Mouse (Mus musculus): Measurements from ENCODE around the gene Tm7sf2. TPM values are rescaled to one million over a fixed set of nuclear protein-coding genes. Genes with fewer than 3 reads are reported as not detected.

Tm7sf2 gene
- 74.1 and 93.2 TPM in 2 replicates for polyA plus RNA-seq (2012; rRNA removed)

GRCm38 (mm10) chr19:6067724-6068415, at the start of gene Tm7sf2:
TSS of gene Tm7sf2 (minus strand) at chr19:6068373.

GRCm38 (mm10) chr19:6105586-6105985, 37.4 kb upstream of the Tm7sf2 start, which contains the start of gene Naaladl1:
TSS of gene Naaladl1 (plus strand) at chr19:6105782.

DNA sequence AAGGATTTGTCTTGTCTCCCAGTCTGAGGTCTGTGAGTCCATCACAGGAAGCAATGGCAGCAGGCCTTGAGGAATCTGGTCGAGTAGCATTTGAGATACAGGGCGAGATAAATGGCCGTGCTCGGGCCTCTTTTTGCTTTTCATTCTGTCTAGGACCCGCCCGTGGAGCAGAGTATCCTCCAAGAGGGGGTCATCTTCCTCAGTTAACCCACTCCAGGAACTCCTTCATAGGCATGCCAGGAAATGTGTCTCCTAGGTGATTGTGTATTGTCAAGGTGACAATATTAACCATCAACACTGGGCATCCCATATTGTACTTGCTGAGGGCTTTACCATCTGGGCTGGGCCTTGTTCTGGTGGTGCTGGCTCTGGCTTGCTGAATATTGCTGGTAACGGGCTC, 25.9 kb upstream of the Tm7sf2 start, which contains the start of gene AC131692.1:
TSS of gene AC131692.1 (plus strand) at position 301 of the 400 bp plus-strand sequence.

DNA sequence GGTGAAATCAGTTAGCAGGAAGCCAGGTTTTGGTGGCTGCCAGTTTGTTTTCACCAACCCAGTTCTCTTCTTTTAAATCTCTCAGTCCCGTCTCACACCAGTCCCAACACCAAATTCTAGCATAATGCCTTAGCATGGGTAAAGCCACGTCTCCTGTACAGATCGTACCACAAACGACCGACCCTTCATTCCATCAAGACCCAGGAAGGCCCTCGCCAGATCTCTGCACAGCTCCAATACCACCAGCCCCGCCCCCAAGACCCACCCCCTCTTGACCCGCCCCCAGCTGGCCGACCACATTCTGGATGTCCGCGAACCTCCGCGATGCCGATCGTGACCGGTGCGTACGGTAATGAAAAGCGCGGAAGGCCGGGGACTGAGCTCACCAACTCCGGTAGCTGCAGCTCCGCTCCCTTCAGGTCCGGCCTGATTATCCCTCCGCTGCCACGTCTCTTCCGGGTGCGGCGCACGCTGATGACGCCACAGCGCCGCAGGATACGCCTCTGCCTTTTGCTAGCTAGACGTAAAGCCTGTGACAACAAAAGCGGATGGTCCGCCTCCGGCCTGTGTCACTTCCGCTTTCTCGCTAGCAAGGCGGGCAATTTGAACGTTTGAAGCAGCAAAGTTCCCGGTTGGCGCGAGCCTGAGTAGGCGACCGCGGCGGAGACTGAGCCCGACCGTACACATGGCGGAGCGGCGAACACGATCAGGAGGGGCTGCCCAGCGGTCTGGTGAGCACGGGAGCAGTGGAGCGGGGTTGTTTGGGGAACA, 16.5 kb upstream of the Tm7sf2 start, which contains the start of the genes Zfpl1 and Cdca5:
TSS of gene Zfpl1 (minus strand) at position 479 of the 771 bp plus-strand sequence.
TSS of gene Cdca5 (plus strand) at position 506 of the 771 bp plus-strand sequence.

GRCm38 (mm10) chr19:6082156-6082555, 14.0 kb upstream of the Tm7sf2 start, which contains the start of gene Gm28374:
TSS of gene Gm28374 (minus strand) at chr19:6082256.

GRCm38 (mm10) chr19:6079983-6080480, 11.9 kb upstream of the Tm7sf2 start, which contains the start of gene Tmem262:
TSS of gene Tmem262 (plus strand) at chr19:6080033.

DNA sequence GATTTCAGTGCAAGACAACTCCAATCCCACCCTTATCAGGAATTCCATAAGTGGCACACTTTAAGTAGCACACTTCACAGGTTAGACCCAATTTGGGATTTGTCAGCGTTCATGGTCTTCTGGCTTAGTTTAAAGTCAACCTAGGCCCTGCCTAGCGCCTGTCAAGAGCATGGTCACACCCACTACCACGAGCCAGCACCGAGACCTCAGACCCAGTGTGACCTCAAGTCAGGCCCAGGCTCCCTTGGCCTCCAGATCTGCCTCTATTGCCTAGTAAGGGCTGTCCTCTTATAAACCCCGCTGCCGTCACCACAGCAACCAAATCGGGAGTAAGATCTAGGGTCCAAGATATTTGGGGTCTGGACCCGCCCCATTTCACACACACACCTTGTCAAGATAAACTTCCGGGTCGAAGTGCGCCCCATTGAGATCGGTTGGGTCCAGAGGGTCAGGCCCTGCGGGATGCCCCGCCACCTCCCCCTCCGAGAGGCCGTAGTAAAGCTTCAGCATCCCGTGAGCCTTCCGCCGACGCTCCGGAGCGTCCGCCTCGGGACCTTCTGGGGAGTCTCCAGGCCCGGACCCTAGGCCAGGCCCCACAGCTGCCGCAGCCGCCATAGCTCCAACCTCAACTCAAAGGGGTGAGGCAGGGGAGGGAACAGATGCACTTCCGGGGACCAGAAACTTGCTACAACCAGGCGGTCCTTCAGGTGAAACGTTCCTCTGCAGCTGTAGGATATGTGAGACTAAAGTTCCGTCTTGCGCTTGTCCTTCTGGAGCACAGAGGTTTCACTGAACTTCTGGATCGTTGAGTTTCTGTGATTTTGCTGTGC, 8.6 kb upstream of the Tm7sf2 start, which contains the start of gene Vps51:
TSS of gene Vps51 (minus strand) at position 668 of the 830 bp plus-strand sequence.

DNA sequence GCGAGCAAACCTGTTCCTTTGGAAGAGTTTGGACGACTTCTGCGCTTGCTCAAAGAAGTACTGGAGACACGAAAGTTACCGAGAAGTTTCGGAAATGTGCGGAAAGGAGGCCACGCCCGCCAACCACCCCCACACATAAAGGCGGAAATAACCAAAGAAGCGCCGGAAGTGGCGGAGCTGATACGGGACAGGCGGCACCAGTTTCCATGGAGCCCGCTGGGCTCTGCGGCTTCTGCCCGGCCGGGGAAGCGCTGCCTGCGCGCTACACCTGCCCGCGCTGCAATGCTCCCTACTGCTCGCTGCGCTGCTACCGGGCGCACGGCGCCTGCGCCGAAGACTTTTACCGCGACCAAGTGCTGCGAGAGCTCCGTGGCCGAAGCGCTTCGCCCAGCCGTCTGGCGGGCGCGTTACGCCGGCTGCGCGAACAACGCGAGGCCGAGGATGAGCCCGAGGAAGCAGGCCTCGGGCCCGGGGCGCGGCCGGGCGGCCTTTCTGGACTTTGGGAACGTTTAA, 7.1 kb downstream of the Tm7sf2 start, which contains the start of gene Znhit2:
TSS of gene Znhit2 (plus strand) at position 172 of the 513 bp plus-strand sequence.

DNA sequence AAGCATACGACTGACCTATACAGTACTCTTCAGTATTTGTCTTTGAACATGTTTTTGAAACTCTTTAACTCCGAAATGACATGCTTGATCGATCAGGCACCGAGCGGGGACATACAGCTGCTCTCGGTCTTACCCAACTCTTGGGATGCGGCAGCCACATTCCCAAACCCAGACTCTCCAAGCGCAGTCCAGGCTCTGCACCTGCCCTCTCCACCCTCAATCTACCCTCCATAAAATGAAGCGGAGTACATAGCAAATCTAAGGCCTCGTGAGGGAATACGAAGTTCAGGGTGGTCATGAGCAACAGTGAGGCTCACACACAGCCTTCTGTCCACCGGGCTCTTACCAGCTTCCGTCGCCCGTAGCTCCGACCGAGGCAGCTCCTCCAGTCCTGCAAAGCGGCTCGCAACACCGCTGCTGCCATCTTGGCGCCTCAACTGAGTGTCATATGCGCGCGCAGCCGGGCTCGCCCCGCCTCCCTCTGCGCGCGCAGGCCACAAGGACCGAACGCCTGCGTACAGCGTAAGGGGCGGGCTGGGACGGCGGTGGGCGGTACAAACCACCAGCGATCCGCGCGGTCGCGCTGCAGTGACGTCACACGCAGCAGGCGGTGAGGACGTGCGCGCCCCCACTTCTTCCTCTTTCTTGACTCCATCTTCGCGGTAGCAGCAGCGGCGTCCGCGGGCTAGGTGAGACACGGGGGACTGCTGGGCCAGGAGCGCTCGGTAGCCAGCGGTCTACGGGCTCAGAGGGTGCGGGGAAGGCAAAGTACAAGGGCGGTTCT, 10.7 kb downstream of the Tm7sf2 start, which contains the start of the genes Mrpl49 and Fau:
TSS of gene Mrpl49 (minus strand) at position 473 of the 784 bp plus-strand sequence.
TSS of gene Fau (plus strand) at position 532 of the 784 bp plus-strand sequence.

DNA sequence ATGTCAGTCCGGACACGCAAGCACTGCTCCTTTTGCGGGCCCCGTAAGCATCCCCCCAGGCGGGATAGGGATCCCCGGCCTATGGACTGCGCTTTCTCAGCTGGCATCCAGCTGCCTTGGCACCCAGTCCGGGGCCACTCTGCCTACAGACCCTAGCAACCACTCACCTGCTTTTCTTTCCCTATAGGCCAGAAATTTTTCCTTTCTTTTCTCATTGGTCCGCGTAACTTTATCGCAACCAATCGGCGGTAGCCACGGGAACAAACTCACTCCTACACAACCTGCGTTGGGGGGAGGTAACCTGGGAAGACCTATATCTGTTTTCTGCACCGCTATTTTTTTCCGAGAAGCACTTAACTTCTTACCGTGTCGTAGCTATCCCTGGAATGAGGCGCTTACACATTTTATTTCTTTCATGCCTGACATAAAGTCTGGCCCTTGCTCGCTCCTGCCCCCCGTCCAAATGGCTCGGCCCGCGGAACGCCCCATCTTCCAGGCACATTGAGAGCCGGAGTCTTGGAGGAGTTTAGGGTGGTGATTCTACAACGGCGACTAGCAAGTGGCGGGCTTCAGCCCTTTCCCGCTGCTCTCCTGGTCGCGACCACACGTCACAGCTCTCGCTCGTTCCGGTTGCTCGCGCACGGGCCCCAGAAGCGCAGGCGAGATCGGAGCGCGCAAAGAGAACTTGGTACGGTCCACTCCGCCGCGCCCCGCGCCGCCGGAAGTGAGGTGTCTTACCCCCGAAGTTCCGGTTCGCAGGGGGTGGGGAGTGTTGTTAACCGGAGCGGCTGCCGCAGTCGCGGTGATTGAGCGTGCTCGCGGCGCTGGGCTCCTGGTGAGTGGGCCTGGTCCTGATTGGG, 21.6 kb downstream of the Tm7sf2 start, which contains the start of gene Syvn1:
TSS of gene Syvn1 (plus strand) at position 283 of the 860 bp plus-strand sequence.

DNA sequence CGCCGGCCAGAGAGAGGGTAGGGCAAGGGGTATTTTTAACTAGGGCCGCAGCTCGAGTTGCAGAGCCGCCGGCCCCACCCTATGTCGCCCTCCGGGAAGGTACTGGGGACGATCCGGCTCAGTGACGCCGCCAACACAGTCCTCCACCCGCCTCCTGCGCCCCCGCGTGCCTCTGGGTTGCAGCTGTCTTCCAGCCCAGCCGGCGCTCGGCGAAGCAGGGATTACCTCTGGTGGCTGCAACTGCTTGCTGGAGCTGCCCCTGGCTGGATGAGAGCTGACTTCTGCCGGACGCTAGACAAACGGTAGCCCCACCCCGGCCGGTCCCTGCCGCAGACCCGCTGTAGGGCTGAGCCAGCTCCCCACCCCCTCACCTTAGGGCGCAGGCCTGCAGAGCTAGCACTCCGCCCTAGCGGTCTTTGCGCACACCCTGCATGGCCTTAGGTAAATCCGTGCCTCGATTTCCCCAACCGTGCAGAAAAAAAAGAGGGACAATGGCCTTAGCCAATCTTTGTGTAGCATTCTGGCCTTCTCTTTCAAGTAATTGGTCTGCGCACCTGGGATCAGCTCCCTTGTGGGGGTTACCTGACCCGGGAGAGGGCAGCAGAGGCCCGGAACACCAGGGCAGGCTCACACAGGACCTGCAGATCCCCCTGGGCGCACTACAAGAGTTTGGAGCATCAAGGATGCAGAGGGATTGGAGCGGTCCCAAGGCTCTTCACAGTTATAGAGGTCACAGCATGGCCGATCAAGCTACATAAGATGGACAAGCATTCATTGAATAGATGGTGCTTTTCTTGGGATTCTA, 52.5 kb downstream of the Tm7sf2 start, which contains the start of gene Capn1:
TSS of gene Capn1 (minus strand) at position 387 of the 805 bp plus-strand sequence.

Other genes with a start within 250 kb of the Tm7sf2 start
- gene Frmd8, start 193.1 kb downstream of the Tm7sf2 start, polyA plus RNA-seq (2012; rRNA removed): 5.5 and 6.7 TPM in 2 replicates
- 10.8 and 11.3 TPM in 2 replicates for gene Slc25a45, start 190.6 kb downstream of the Tm7sf2 start, polyA plus RNA-seq (2012; rRNA removed)
- 1.1 and 1.4 TPM in 2 replicates for gene Tigd3, start 174.2 kb downstream of the Tm7sf2 start, polyA plus RNA-seq (2012; rRNA removed)
- 31.6 and 33.1 TPM in 2 replicates for gene Dpf2, start 155.4 kb downstream of the Tm7sf2 start, polyA plus RNA-seq (2012; rRNA removed)
- 3.1 and 3.5 TPM in 2 replicates for gene Cdc42ep2, start 143.6 kb downstream of the Tm7sf2 start, polyA plus RNA-seq (2012; rRNA removed)
- gene Pola2, start 104.2 kb downstream of the Tm7sf2 start, polyA plus RNA-seq (2012; rRNA removed): 32.2 and 32.9 TPM in 2 replicates
- gene Slc22a20, start 82.2 kb downstream of the Tm7sf2 start, polyA plus RNA-seq (2012; rRNA removed): 0.05 and 0.07 TPM in 2 replicates
- 16.0 and 18.9 TPM in 2 replicates for gene Capn1, start 52.5 kb downstream of the Tm7sf2 start, polyA plus RNA-seq (2012; rRNA removed)
- 12.0 and 13.7 TPM in 2 replicates for gene Syvn1, start 21.8 kb downstream of the Tm7sf2 start, polyA plus RNA-seq (2012; rRNA removed)
- gene Mrpl49, start 10.6 kb downstream of the Tm7sf2 start, polyA plus RNA-seq (2012; rRNA removed): 22.4 and 23.7 TPM in 2 replicates
- gene Fau, start 10.5 kb downstream of the Tm7sf2 start, polyA plus RNA-seq (2012; rRNA removed): 1,008 and 1,075 TPM in 2 replicates
- gene Znhit2, start 7.2 kb downstream of the Tm7sf2 start, polyA plus RNA-seq (2012; rRNA removed): 18.6 and 20.3 TPM in 2 replicates
- gene Vps51, start 8.9 kb upstream of the Tm7sf2 start, polyA plus RNA-seq (2012; rRNA removed): 20.2 and 24.9 TPM in 2 replicates
- not detected in 2 replicates for gene Tmem262, start 11.7 kb upstream of the Tm7sf2 start, polyA plus RNA-seq (2012; rRNA removed)
- 0.26 and 0.29 TPM in 2 replicates for gene Gm28374, start 13.9 kb upstream of the Tm7sf2 start, polyA plus RNA-seq (2012; rRNA removed)
- gene Zfpl1, start 16.6 kb upstream of the Tm7sf2 start, polyA plus RNA-seq (2012; rRNA removed): 18.7 and 21.2 TPM in 2 replicates
- 11.0 and 11.4 TPM in 2 replicates for gene Cdca5, start 16.6 kb upstream of the Tm7sf2 start, polyA plus RNA-seq (2012; rRNA removed)
- gene AC131692.1, start 26.0 kb upstream of the Tm7sf2 start, polyA plus RNA-seq (2012; rRNA removed): 0.14 and 0.23 TPM in 2 replicates
- gene Naaladl1, start 37.4 kb upstream of the Tm7sf2 start, polyA plus RNA-seq (2012; rRNA removed): 2.1 TPM in 2 replicates
- gene Sac3d1, start 50.3 kb upstream of the Tm7sf2 start, polyA plus RNA-seq (2012; rRNA removed): 12.5 and 12.8 TPM in 2 replicates
- 32.0 and 35.8 TPM in 2 replicates for gene Snx15, start 59.9 kb upstream of the Tm7sf2 start, polyA plus RNA-seq (2012; rRNA removed)
- 1.4 and 1.5 TPM in 2 replicates for gene Batf2, start 72.6 kb upstream of the Tm7sf2 start, polyA plus RNA-seq (2012; rRNA removed)
- 16.7 and 18.5 TPM in 2 replicates for gene Arl2, start 73.2 kb upstream of the Tm7sf2 start, polyA plus RNA-seq (2012; rRNA removed)
- gene Majin, start 116.0 kb upstream of the Tm7sf2 start, polyA plus RNA-seq (2012; rRNA removed): 0.05 TPM in 2 replicates
- gene Gpha2, start 158.0 kb upstream of the Tm7sf2 start, polyA plus RNA-seq (2012; rRNA removed): not detected in 2 replicates
- gene Ppp2r5b, start 167.5 kb upstream of the Tm7sf2 start, polyA plus RNA-seq (2012; rRNA removed): 4.8 and 5.2 TPM in 2 replicates
- gene Atg2a, start 173.3 kb upstream of the Tm7sf2 start, polyA plus RNA-seq (2012; rRNA removed): 5.6 and 6.8 TPM in 2 replicates
- 57.5 and 76.1 TPM in 2 replicates for gene Ehd1, start 208.4 kb upstream of the Tm7sf2 start, polyA plus RNA-seq (2012; rRNA removed)
- gene Cdc42bpg, start 238.1 kb upstream of the Tm7sf2 start, polyA plus RNA-seq (2012; rRNA removed): 4.2 and 5.4 TPM in 2 replicates

Data from liver, embryonic 18 days (tissue).